Mouse (Mus musculus): ENCODE measurements around the gene Ttc33. TPM values are rescaled to one million over a fixed set of nuclear protein-coding genes. Genes with fewer than 3 reads are reported as not detected.
"Not testable (repeated sequence)": the region's sequence is repeated elsewhere in the genome, so short reads cannot be mapped to it uniquely, and the experiment has no call there.

Ttc33 gene
- total RNA-seq, 2 experiments from 2014 or later = 26.4 to 29.4 TPM

DNA sequence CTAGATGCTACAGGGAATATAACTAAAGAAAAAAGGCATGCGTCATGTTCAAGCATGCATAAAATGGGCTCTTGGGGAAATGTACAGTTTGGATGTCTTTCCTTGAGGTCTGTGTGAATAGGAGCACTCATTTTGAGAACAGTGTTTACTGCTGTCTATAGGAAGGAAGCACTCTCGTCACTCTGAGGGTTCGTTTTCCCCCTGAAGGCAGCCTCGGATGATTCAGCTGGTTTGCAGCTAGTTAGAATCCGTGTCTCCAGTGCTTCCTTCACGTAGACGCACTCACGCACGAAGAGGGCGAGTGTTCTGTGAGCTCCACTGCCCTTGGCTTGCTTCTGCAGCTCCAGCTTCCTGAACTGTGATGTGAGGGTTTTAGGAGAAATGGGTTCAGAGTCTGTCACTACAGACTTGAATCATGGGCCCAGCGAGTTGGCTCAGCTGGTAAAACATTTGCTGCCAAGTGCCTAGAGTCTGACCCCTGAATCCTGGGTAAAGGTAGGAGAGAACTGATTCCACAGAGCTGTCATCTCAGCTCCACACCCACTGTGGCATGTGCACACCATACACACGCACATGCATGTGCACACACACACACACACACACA is 12.0 kb upstream of the Ttc33 start:
- no peak for ATAC-seq (replicated peaks; ENCODE audit: low FRiP score, poor library complexity, severe bottlenecking)

GRCm38 (mm10) chr15:5184668-5185330 is 526 bp upstream of the Ttc33 start:
- no peak for ATAC-seq (replicated peaks; ENCODE audit: low FRiP score, poor library complexity, severe bottlenecking)

DNA sequence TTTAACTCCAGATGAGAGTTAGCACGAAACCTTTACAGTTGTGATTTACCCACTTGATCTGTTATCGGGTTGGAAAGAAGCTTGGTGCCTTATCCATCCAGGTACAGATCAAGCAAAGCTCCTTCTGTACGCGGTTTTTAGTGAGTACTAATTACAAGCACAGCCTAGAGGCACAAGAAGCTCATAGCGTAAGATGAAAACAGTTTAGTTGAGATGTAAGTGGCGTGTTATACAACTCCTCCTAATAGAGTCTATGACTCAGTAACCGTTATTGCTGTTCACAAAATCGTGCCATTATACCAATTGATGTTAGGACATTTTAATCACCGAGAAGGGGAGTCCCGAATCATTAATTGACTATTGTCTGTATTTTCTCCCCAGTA is 959 bp downstream of the Ttc33 start:
- no peak for ATAC-seq (replicated peaks; ENCODE audit: low FRiP score, poor library complexity, severe bottlenecking)

DNA sequence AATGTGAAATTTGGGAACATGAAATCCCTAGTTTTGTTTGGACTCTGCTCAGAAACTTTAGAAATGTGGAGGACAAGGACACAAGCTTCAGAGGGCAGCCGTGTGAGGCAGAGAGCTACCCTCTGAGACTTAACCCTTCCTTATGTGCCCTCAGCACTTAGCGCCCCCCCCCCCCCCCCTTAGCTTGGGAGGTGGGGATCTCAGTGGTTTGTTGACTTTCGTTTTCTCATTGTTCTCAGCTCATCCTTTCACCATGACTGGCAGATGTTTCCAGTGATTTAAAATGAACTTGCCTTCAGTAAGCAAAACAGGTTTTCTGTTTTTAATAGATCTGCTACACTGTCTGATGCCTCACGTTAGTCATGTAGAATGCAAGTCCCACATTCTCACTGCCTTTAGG is 1.8 kb downstream of the Ttc33 start:
- no peak for ATAC-seq (replicated peaks; ENCODE audit: low FRiP score, poor library complexity, severe bottlenecking)

DNA sequence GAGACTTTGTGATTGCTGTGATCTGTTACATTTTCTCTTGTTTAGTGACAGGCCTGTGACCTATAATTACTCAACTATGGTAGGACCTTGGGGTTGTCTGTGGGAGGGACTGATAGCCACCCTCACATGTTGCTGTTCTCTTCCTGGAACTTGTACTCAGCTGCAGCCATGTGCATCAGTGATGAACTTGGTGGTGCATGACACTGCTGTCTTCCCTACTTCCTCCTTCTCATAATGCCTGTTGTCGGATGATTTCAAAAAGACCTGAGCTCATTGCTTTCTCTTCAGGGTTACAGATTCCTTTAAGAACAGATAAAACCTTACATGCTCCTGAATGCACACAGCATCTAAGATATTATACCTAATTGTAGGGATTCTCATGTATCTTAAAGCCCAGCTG is 2.7 kb downstream of the Ttc33 start:
- no peak for ATAC-seq (replicated peaks; ENCODE audit: low FRiP score, poor library complexity, severe bottlenecking)

DNA sequence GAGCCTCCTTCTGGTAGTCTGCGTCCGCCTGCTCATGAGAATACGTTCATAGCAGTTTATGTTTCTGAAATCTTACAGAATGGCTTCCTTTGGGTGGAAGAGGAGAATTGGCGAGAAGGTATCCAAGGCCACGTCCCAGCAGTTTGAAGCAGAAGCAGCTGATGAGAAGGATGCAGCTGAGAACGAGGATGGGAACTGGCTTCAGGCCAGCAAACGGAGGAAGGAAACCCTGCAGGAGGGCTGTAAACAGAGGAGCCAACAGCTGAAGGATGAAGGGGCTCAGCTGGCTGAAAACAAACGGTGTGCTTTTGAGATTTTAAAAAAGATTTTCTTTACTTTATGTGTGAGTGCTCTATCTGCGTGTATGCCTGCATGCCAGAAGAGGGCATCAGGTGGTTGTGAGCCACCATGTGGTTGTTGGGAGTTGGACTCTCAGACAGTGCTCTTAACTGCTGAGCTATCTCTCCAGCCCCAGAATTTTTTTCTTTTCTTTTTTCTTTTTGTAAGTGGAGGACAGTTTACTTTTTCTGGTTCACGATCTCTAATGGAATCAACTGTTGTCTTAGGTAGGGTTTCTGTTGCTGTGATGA is 4.3 kb downstream of the Ttc33 start:
- ATAC-seq (replicated peaks; ENCODE audit: low FRiP score, poor library complexity, severe bottlenecking) = no peak

GRCm38 (mm10) chr15:5193833-5194232 is 8.5 kb downstream of the Ttc33 start:
- ATAC-seq (replicated peaks; ENCODE audit: low FRiP score, poor library complexity, severe bottlenecking) = no peak

DNA sequence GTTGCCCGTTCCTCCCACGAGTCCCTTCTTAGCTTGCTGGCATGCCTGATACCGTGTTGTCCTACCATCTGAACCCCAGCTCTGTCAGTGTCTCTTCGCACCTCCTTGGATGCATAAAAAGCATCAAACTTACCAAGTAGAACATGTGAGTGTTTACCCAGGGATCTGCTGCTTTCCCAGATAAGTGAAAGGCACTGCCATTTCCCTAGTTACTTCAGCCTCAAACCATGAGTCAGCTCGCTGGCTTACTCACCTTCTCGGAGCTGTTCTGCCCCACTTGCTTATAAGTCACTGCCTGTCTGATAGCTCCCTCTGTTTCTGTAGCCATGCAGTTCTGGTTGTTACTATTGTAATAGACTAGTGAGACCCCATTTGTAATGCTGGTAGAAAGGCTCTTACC is 9.1 kb downstream of the Ttc33 start:
- no peak for ATAC-seq (replicated peaks; ENCODE audit: low FRiP score, poor library complexity, severe bottlenecking)

GRCm38 (mm10) chr15:5194931-5195330 is 9.6 kb downstream of the Ttc33 start:
- no peak for ATAC-seq (replicated peaks; ENCODE audit: low FRiP score, poor library complexity, severe bottlenecking)

GRCm38 (mm10) chr15:5195987-5196514 is 10.7 kb downstream of the Ttc33 start:
- ATAC-seq (replicated peaks; ENCODE audit: low FRiP score, poor library complexity, severe bottlenecking) = no peak

DNA sequence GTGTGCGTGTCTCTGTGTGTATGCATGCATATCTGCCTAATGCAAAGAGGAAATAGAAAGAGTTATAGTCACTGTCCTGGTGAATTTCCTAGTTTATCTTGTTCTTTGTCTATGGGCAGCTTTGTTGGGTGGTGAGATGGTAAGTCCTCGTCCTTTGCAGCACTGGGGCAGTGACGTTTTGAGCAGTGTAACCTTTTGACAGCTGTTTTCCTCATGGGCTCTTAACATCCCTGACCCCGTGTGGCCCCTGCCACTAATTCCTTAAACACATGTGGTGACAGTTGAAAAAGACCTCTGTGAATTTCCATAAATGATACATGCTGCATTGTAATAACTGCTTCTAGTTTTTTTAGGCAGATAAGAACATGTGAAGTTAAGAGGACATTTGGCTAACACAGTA is 11.4 kb downstream of the Ttc33 start:
- no peak for ATAC-seq (replicated peaks; ENCODE audit: low FRiP score, poor library complexity, severe bottlenecking)

DNA sequence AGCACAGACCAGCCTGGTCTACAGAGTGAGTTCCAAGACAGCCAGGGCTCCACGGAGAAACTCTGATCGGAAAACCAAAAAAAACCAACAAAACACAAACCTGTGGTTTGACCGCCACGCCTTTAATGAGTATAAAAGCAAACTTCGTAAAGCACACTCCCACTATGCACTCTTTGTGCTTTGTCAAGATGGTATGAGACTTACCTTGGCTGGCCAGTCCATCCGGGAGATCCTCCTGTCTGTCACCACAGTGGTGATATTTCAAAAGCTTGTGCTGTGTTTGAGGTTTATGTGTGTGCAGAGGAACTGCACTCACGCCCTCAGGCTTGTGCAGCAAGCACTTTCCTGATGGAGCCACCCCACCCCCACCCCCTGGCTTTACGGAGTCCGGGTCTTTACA is 19.9 kb downstream of the Ttc33 start:
- no peak for ATAC-seq (replicated peaks; ENCODE audit: low FRiP score, poor library complexity, severe bottlenecking)

DNA sequence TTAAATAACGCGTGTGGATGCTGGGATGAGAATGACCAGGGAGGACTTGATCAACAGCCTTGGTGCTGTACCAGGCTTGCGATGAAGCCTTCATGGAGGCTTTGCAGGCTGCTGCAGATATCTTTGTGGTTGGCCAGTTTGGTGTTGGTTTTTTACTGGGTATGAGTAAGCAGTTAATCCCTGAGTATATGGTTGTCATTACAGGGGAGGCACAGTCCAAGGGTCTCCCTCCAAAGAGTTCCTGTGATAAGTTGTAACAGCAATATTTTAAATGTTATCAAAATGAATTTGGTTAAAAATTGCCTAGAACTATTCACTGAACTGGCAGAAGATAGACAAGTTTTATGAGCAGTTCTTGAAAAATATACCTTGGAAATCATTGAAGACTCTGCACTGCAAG is 23.8 kb downstream of the Ttc33 start:
- no peak for ATAC-seq (replicated peaks; ENCODE audit: low FRiP score, poor library complexity, severe bottlenecking)

DNA sequence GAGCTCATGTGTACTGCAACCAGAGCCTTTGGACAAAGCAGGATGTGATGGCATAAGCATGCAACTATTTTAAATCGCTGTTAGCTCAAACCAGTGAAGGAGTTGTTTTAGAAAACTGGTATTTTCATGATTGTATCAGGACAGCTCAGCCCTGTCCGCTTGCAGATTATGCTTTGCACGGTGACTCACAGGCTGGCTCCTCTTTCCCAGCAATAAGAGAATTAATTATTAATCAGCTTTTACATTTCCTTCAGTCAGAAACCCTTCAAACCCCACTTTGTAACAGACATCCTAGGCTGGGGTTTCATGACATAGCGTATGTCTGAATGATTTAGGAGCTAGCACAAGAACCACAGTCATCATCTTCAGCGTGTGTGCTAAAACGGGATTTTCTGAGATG is 35.2 kb downstream of the Ttc33 start:
- ATAC-seq (replicated peaks; ENCODE audit: low FRiP score, poor library complexity, severe bottlenecking) = no peak

- ATAC-seq (replicated peaks; ENCODE audit: low FRiP score, poor library complexity, severe bottlenecking) = not testable (repeated sequence)
These were observed 45.4 kb downstream of the Ttc33 start for GRCm38 (mm10) chr15:5230746-5231145.

DNA sequence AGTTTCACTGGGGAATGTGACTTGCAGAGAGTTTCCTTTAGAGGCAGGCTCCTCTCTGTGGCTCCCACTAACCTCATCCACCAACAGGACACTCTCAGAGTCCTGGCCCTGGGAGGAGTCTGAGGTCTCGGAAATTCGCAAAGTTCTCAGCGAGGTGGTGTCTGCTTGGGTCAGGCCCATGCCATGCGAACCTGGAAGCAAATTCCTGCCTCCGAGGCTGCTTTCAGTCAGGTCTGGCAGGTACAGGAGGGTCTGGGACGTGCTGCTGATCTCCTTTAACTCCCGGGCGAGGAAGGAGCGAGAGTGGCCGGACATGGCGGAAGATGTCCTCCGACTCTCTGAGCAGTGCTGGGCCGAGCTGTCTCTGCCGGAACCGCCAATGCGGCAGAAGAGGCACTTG is 49.3 kb downstream of the Ttc33 start:
- ATAC-seq (replicated peaks; ENCODE audit: low FRiP score, poor library complexity, severe bottlenecking) = no peak

DNA sequence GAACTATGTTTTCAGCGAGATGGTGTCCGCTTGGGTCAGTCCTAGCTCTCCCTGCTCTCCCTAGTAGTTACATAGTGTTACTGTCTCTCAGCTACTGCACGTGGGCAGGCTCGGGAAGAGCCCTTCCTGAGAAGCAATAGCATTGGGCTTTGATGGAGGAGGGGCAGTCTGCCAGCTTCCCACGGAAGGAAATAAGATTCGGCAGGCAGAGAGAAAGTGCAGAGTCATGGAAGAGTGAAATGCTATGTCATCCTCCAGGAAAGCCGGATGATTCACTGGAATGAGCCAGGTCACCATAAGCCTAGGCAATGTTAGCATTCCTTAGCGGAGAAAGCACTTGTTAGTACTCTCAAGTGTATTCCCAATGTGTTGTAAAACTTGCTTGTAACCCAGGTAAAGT is 50.2 kb downstream of the Ttc33 start:
- no peak; the same call in 1 of the 2 replicates for ATAC-seq (replicated peaks; ENCODE audit: low FRiP score, poor library complexity, severe bottlenecking)

DNA sequence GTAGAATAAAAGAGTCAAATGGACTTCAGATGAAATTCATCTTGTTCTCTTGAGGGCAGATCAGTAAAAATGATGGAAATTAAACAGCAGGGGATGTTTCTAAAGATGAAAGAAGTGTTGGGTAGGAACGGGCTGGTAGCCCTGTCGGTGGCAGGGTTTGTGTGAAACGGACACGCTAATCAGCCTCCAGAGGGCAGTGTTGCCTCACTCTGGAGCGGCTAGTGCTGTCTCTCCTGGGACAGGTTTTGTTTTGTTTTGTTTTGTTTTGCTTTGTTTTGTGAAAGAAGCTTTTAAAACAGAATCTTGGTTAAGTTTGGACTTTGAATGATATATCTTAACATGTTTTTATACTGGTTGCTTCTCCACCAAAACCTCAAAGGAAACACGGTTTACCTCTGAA is 51.2 kb downstream of the Ttc33 start:
- ATAC-seq (replicated peaks; ENCODE audit: low FRiP score, poor library complexity, severe bottlenecking) = peak; percentile 87

GRCm38 (mm10) chr15:5237012-5237660 is 51.8 kb downstream of the Ttc33 start:
- no peak for ATAC-seq (replicated peaks; ENCODE audit: low FRiP score, poor library complexity, severe bottlenecking)

- ATAC-seq (replicated peaks; ENCODE audit: low FRiP score, poor library complexity, severe bottlenecking) = no peak
These were observed 52.7 kb downstream of the Ttc33 start for GRCm38 (mm10) chr15:5238073-5238472.

DNA sequence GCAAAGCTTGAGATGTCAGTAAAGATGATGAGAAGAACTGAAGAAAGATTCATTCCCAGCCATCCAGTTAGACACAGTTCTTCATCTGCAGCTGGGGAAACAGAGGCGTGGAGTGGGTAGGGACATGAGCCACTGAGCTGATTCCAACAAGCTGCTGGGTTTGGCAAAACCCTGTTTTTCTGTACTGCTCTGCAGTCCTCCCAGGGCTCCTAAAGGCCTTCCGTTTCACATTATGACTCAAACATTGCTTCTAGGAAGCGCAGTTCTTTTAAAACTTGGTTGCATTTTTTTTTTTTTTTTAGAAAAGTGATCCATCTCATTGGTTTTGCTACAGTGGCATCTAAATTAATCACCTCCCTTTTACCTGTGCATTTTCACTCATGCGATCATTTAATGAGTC is 53.2 kb downstream of the Ttc33 start:
- ATAC-seq (replicated peaks; ENCODE audit: low FRiP score, poor library complexity, severe bottlenecking) = no peak
